Mouse (Mus musculus) cerebellum, adult (tissue): ENCODE measurements around the gene Dock2.

Experiments used
- ATAC-seq: cut with Nextera tagmentation; 2 replicates; pipeline ENCODE4 v1.9.2; 2017; ENCODE audit warnings: mild to moderate bottlenecking, moderate library complexity, mixed read lengths; ENCODE audit not compliant: insufficient number of reproducible peaks, low FRiP score, low TSS enrichment

Gene Dock2

DNA sequence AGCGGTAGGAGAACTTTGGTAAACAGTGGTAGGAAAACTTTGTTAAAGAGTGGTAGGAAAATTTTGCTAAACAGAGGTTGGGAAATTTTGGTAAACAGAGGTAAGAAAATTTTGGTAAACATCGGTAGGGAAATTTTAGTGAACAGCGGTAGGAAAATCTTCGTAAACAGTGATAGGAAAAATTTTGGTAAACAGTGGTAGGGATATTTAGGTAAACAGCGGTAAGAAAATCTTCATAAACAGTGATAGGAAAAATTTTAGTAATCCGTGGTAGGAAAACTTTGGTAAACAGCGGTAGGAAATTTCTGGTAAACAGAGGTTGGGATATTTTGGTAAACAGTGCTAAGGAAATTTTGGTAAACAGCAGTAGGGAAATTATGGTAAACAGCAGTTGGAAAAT, 239.1 kb downstream of the Dock2 start:
- peak; percentile 36; the same call in 1 of the 2 replicates for ATAC-seq

DNA sequence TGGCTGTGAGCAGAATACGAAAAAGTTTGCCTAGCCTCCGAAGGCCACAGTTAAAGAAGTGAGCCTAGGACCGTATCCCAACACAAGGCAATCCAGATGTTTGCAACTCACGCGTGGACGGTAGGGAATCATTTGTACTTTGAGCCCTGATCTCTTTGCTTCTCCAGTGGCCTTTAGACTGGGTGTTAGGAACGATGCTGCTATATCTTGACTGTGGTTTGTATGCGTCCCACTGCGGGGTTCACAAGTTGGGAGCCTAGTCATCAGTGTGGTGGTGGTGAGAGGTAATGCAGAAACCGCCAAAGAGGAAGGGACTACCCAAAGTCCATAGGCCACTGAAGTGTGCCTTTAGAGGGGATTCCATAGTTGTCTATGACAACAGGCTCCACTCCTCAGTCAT, 251.6 kb downstream of the Dock2 start:
- ATAC-seq, result no peak

DNA sequence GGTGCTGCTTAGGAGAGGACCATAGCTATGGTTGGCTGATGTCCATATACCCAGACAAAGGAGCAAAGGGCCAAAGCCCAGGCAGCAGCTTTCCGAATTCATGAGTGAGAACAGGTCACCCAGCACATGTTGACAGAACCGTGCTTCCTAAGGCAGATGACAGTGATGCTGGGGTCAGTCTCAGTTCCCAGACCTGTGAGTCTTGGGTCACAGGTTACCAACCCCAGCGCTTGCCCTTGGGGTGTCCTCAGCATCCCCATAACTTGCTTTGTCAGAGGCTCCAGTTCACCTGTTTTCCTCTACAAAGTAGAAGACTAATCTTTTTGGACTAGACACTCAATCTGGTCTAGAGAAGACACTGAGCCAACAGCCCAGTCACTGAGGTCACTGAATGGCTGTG, 252.7 kb downstream of the Dock2 start:
- ATAC-seq, result no peak

DNA sequence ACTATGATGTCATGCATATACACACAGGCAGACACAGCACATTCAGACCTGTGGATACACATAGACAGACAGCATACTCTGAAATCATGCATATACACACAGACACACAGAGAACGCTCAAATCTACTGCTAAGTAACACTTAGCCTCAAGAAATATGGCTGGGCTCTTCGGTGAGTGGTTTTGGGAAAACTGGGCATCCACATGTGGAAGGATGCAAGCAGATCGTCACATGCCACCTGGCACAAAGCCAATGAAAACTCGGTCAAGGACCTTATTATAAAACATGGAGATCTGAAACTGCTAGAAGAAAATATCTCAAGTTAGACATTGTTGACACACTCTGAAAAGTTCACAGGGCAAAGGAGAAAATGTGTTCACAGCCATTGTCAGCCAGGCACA, 255.7 kb downstream of the Dock2 start:
- no peak for ATAC-seq

DNA sequence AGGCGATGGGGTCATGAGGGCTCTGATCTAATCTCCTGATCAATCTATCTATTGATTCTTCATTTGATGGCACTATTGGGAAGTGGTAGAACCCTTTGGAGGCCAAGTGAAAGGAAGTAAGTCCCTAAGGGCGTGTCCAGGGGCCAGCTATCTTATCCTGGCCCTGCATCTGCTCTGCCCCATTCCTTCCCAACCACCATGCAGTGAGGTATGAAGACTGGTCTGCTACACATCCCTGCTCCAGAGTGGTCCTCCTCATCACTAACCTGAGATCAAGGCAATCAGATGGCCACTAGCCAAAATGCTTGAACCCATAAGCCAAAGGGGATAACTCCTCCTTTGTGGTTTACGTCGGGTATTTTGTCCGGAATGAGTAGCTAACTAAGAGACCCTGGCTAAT, 256.5 kb downstream of the Dock2 start:
- no peak for ATAC-seq

DNA sequence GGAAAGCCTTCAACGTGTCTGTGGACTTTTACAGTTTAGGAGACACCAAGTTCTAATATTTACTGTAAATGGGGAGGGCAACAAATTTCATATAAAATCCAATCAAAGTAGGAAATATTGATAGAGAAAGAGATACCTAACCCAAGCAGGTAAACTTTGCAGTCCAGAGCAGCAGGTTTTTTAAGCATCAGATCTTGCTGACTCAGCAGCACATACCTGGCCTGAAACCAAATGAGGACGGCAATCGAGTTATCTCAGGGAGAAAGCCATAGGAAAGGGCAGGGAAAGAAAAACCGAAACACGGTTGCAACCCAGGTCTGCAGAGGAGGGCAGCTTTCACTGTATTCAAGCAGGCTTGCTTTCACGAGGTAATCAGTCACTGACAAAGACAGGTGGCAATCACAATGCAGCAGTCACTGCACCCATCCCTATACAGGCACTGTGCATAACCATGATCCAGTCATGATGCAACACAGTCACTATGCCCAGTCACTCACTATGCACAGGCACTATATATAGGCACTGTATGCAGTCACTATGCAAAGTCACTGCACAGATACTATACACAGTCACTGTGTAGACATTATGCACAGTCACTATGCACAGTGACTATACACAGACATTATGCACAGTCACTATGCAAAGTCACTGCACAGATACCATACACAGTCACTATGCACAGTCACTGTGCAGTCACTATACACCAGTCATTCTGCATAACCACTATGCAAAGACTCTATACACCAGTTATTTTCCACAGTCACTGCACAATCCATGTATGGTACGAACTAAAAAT, 258.4 kb downstream of the Dock2 start:
- ATAC-seq, result no peak

DNA sequence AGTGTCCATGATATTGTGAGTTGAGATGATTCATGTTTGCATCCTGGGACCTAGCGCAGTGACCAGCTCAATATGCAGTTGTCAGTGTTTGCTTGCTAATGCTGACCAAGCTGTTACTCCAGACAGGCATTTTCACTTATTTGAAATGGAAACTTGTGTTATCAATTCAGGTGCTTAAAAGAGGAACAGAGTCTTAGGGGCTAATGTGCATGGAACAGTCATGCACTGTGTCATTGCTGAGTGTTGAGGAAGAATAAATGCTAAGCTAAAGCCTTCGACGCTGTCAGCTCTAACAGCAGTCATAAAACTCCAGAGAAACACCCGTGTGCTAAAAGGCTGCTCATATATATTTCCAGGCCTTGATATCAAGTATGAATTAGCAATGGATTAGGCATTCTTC, 259.1 kb downstream of the Dock2 start:
- no peak for ATAC-seq

DNA sequence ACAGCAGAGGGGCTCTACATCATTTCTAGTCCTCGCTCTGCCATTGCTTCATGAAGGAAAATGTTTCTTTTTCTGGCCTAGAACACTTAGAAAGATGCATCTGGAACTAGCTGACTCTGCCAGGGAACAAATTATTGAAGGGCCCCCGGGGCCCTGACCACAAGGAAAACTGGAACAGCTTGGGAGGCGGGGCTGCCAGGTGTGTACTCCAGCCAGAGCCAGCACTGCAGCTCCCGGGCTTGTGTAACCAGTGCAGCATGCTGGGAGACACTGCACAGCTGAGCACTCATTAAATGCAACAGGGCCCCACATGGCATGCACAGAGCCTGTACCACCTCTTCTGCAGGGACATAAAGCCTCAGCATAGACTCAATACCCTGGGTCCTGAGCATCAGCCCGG, 265.1 kb downstream of the Dock2 start:
- no peak for ATAC-seq

DNA sequence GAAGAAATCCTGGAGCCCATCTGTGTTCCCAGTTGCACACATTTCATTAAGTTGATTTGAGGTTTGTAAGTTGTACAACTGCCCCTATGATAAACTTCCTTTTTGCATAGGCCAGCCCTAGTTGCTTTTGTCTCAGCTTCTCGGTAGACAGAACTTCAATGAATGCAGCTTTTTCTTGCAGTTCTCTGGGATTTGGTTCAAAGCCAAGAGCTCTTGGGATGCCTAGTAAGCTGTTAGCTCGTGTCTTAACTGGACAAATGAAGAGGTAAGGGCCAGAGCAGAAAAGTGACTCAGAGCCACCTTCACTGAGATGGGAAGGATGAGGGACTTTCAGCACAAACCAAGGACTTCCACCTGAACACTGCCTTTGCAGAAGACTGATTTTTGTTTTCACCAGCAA, 266.7 kb downstream of the Dock2 start:
- ATAC-seq, result no peak

DNA sequence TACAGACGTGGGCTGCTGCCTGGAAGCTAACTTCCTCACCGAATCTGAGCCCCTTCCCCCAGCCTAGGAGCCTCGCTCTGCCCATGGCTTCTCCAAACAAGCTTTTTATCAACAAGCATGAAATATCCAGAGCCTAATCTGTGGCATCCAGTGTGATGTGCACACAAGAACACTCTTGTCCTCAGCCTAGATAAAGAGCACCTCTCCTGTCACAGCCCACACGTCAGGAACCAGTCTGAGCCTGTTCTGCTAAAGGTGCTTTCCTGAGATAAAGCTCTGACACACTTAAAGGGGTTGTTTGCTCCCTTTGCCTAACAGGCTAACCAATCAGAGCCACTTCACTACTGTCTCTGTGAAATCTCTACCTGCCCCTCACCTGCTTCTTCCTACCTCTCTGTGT, 268.4 kb downstream of the Dock2 start:
- ATAC-seq, result no peak

DNA sequence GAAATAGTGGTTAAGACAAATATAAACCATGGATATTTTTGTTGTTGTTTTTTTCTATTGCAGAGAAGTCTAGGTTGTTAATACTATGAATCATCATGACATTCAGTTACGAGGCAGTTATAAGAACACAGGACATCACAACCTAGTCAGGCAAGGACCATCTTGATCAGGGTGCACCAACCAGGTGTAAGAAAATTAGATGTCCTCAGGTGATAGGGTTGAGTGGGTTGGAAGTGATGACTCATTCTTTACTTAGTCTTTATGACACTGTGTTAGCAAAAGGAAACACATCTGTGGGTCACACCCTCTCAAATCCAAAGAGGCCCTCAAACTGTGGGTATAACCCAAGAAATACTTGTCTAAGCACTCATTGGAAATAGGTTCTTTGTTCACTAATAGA, 277.3 kb downstream of the Dock2 start:
- no peak for ATAC-seq

DNA sequence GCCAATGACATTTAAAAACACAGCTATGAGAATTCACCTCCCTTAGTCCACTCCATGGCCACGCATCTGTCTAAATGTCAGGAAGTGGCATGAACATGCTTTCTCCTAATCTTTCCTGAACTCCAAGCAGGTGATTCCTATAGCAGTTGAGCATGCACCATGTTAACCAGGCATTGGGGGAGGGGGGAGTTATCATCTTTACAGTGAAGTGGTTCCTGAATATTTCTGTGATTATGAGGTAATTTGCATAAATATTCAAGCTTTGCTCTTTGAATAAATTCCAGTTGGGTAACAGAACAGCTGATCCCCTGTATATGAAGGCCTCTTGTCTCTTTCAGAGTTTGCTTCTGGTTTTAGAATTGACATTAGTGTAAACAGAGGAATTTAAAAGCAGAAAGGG, 284.0 kb downstream of the Dock2 start:
- ATAC-seq, result no peak

DNA sequence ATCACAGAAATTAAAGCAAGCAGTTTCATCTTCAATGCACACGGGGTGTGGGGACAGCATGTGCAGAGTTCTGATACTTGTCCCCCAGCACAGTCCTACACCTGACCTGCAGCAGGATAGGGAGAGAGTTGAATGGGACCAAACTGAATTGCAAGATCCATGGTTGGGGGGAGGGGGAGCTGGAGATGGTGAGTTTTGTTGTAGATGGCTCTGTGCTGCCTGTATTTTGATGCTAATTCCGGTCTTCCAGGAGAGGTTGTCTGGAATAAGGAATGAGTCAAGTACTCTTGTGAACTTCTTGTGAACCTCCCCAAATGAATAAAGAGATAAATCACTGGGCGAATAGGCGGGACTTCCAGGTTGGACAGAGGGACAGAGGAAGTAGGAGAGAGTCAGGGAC, 289.0 kb downstream of the Dock2 start:
- no peak for ATAC-seq

DNA sequence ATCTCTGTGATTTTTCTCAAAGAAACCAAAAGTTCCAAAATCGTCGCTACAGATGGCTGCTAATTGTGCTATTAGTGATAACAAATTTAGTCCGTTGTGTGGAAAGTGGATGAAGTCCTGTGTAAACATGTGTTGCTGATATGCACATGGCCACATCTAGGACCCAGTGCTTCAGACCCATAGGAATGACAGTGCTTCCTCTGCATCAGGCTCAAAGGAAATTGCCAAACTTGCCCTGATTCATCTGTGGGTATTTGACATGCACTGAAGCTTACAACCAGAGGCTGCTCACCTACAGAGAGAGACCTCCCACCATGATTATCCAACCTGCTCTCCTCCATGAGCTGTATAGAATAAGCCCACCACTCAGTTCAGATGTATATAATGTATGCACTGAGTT, 290.7 kb downstream of the Dock2 start:
- no peak for ATAC-seq

DNA sequence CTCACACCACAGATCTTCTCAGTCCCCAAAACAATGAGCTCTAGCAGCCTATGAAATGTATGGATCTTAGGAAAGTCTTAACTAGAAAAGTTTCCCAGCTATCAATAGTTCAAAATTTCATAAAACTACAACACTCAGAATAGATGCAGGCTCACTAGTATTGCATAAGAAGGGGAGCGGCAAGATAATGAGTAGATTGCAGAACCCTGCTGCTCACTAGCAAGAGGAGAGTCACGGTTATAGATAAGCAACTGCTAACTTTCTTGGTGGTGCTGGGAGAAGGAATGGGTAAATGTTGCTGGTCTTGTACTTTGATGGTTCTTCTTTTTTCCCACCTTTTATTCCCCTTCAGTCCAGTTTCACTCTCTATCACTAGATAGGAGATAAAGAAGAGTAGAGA, 291.5 kb downstream of the Dock2 start:
- ATAC-seq, result no peak

DNA sequence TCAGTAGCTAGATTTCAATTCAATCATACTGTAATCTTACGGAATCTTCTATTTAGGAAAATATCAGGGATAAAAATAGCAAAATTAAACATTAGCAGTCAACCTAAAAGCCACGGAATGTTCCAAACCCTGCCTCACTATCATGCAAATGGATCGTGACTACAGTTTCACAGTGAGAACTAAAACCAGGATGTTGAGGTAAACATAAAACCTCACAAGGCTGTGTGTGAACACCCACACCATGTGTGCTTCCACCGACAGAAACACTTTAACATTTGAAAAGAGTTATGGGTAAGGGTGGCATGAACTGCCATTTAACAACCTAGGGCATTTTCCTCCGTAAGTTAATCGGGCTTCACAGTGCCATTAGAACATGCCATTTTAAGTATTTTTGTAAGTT, 294.1 kb downstream of the Dock2 start:
- ATAC-seq, result no peak

DNA sequence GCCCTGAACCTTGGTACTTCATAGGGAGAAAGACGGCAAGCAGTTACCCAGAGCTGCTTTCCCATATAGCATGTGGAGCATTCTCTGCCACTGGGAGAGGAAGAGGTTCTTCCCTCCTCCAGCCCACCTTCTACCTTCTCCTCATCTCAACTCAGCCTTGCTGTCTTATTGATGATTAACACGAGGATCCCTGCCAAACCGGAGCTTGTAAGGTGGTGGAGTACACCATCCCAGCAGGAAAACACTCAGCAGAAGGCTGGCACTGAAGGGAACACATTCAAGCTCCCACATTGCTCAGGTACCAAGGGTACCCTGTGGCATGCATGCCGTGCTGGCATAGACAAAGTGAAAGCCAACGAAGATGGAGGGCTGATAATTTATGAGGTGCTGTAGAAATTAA, 304.4 kb downstream of the Dock2 start:
- ATAC-seq, result no peak

DNA sequence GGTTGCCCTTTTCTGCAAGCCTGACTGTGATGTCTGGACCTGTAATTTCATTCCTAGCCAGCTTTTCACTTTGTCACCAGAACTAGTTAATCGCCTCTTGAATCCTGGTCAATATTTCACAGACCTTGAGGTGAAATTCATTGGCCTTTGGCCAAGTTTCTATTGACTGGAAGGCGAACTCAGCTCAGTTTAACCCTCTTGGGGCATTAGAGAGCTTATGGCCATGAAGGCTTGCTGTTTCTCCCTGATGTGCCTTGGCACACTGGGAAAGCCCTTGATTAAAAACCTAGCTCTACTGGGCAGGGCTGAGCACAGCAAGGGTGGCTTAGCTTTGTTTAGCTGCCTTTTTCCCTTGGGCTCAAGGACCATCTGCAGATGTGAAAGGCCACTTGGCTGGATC, 313.9 kb downstream of the Dock2 start:
- no peak for ATAC-seq

DNA sequence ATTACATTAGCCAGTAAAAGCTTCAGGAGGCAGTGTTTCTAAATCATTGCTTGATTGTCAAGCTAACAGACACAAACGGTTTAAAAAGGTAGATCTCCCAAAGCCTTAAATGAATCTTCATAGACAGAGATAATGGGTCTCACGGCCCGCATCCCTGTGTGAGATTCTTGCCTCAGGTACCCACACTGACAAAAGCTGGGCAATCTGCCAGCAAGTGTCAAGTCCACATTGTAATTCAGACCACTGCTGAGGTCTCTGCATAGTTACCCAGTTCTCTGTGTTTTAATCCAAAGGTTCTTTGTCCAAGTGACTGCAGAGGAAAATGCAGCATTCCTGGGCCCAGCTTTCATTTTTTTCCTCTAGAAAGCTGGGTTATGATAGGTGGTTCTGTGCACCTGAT, 315.1 kb downstream of the Dock2 start:
- ATAC-seq, result no peak

DNA sequence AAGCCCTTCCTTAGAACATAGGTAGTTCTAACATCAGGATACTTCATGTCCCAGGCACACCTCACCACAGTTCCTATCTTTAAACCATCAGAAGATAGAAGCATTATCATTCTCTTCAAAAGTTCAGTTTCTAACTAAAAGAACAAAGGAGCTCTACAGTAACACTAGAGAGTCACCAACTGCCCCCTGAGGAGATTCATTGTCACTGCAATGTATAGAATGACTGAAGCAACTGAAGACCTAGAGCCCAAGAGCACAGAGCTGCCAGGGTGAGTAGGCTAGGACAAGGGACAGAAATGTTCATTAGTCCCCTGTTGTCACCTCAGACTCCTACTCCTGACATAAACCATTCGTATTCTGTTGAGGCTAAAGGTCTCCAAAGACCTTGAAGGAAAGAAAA, 316.6 kb downstream of the Dock2 start:
- ATAC-seq, result no peak

DNA sequence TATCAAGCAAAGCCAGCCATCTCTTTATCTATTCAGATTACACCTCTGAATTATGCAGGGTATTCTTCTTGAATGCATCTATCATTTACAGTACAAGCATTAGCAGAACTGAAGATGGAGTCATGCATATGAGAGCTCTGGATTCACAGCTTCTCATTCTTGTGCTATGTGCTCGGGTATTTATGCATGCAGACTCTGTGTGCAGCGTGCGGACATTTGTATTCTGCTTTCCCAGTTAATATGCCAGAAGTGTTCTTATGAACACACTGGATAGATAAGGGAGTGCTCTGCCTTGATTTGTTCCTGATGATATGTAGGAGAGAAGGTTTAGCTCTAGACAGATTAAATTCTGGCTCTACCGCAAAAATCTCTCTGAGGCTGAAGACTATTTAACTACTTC, 333.7 kb downstream of the Dock2 start:
- ATAC-seq, result no peak

DNA sequence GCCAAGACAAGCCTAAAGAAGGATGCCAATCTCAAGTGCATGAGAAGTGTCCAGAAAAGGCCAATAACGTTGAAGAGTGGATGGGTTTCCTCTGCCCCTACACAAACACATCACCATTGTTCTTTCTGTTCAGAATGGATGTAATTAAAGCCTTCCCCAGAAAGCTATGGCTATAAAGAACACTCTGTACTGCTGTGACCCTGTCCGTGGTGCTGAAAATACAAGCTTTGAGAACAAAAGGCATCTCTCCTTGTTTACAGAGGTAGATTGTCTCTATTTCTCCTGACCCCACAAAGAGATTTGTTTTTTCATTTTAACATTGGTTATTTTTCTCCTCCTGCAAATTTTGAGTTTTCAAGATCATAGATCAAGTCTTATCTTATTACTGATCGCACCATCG, 335.8 kb downstream of the Dock2 start:
- ATAC-seq, result no peak

DNA sequence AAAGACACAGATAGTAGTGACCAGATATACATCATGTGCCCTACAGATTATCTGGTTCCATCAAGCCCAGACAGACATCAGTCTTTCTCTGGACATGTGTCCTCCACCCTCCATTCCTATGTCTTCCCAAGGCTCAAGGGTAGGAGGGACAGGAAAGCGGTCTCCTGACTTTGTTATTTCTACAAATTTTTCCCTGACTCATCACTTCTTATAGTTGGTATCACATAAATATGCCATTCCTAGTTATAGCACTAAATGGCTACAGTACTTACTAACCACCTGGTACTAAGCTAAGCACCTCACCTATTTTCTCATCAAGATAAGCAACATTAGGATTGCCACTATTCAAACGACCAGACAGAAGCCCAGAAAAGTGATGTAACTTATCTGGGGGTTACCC, 345.3 kb downstream of the Dock2 start:
- no peak for ATAC-seq
